Mouse (Mus musculus) 3134 (cell line): ENCODE results near the gene Mpp6.

Experiments
- DNase-seq: peaks from one replicate; pipeline ENCODE4 v3.0.0-alpha.2; 2011; ENCODE audit warnings: low spot score; ENCODE audit not compliant: insufficient read length; ENCODE audit errors: extremely low read depth

Mpp6 gene

GRCm38 (mm10) chr6:50139526-50139925 is 29.5 kb downstream of the Mpp6 start:
- no peak for DNase-seq

- DNase-seq = no peak
These were observed 36.1 kb downstream of the Mpp6 start for GRCm38 (mm10) chr6:50146158-50146557.

- DNase-seq = no peak
These were observed 39.3 kb downstream of the Mpp6 start for GRCm38 (mm10) chr6:50149378-50149777.

- DNase-seq = no peak
These were observed 49.8 kb downstream of the Mpp6 start for GRCm38 (mm10) chr6:50159842-50160241.

DNA sequence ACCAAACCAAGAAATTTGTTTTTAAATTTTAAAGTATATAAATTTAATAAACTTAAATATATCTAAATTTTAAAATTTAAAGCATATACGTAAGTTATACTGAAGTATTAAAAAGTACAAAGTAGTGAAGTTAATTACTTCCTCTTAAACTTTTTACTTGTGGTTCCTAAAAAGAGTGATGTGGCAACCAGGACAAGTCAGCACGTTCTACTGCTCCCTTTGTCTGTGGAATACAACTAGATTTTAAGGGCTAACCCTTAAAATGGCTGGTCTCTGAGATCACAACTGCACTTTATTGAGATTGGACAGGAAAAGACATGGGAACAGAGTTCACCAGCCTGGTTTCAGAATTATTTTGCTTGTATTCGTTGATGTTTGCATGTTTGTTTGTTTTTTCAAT is 53.0 kb downstream of the Mpp6 start:
- DNase-seq = no peak

DNA sequence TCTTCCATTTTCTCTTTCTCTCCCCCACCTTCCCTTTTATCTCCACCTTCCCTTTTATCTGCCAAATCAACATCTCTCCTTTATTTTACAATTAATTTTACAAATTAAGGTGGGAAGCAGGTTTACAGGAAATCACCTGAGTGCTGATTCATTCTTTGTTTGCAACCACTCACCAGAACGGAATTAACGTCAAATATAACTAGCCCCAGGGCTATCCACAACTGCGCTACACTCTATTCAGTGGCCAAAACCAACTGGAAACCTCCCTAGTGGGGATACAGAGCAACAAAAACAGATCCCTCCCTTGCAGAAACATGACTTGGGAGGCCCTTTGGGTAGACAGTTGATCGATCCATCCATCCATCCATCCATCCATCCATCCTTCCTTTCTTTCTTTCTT is 58.8 kb downstream of the Mpp6 start:
- DNase-seq = no peak

- DNase-seq = no peak
These were observed 59.7 kb downstream of the Mpp6 start for GRCm38 (mm10) chr6:50169771-50170170.

GRCm38 (mm10) chr6:50175736-50176135 is 65.7 kb downstream of the Mpp6 start:
- no peak for DNase-seq

DNA sequence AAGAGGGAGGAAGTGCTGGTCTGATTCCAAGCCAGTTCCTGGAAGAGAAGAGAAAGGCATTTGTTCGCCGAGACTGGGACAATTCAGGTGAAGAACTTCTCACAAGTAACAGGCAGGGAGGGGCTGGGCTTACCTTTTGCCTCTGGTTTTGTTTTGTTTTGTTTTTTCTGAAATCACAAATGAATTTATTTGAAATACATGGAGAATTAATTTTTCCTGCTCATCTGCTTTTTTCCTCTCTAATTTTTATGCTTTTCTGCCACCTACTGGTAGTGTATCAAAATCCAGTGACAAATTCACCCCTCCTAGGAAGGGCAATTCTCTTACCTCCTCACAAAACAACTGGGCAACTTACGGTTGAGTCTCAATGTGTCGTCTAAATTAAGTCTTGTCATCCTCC is 70.1 kb downstream of the Mpp6 start:
- peak; percentile 9 for DNase-seq

- no peak for DNase-seq
These were observed 77.9 kb downstream of the Mpp6 start for GRCm38 (mm10) chr6:50187955-50188354.

DNA sequence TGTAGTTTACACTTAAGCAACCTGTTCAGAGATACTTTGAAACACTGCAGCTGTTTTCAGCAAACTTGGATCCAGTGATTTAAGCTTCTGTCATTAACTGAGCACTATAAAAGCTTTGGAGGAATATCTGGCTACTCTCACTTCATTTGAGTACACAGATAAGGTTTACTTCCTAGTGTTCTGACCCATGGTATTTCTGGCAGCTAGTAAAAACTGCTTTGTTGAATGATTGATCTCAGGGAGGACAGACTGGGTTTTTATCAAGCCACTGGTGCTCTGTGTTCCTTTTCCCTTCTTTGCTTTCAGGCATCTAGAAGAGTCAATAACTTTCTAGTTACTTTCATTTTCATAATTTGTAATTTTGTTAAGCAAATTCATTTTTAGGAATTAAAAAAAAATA is 79.3 kb downstream of the Mpp6 start:
- no peak for DNase-seq

- no peak for DNase-seq
These were observed 81.6 kb downstream of the Mpp6 start for GRCm38 (mm10) chr6:50191605-50192004.

DNA sequence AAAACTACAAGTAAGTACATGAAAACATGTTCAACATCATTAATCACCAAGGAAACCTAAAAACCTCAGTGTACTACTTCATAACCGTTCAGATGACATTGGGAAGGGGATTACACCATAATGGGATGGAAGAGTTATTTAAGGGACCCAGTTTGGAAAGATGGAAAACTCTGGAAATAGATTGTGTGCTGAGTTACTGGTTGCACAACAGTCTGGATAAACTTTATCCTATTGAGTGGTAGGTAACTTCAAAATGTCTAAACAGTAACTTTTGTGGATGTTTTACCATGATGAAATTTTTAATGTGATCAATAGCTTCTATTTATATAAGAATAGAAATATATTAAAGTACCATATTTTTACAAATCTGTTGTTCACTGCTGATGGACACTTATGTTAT is 82.1 kb downstream of the Mpp6 start:
- DNase-seq = no peak

DNA sequence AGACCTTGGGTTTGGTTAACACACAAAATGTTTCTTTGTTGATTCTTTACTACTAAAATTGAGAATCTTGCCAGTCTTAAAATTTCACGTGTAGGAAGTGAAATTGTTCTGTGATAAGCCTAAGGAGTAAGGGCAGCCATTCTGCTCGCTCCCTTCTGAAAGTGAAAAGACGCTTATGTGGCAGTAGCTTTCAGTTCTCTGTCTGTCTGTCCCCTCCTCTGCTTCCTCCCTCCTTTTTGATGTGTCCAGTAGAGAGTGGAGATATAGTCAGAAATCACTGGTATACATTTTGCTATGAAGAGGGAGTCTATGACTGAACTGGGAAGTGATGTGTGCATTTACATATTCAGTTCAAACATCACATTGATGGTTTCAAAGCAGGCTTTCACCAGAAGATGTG is 82.8 kb downstream of the Mpp6 start:
- no peak for DNase-seq

- DNase-seq = no peak
These were observed 83.8 kb downstream of the Mpp6 start for GRCm38 (mm10) chr6:50193851-50194250.

- no peak for DNase-seq
These were observed 94.3 kb downstream of the Mpp6 start for GRCm38 (mm10) chr6:50204356-50204755.

DNA sequence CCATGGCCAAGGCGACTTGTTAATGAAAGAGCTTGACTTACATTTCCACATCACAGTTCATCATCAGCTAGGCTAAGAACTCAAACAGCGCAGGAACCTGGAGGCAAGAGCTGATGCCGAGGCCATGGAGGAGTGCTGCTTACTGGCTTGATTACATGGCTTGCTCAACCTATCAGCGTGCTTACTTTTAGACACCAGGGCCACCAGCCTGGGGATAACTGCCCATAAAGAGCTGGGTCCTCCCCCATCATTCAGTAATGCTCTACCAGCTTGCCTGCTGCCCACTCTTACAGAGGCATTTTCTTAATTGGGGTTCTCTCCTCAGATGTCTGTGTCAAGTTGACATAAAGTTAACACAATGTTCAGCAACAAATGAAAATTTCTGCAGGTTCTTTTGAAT is 95.1 kb downstream of the Mpp6 start:
- DNase-seq = no peak

DNA sequence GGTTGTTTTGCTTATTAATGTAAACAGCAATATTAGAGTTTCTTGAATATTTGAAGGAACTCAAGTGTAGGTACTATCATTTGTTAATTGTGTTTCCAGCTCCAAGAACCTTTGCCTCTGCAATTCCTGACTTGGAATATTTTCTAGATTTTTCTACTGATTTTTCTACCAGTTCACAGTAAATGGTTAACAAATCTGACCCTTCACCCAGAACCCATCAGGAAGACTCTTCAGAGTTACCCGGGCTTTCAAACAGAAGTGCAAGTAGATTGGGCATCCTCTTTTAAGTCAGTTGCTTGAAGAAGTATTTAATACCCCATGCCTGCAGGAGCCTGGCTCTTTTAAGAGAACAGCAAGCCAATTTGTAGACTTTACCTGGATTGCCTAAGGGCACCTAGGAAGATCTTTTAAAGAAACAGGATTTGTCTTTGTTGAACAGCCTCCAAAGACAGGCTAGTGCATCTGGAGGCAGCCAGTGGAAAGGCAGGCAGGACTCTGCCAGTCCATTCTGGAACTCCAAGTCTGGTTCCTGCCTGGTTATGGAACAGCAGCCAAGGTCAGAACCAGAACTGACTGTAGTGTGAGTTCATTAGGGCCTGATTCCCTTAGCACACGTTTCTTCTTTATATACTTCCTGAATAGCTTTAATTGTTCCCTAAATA is 104.8 kb downstream of the Mpp6 start:
- DNase-seq = no peak

DNA sequence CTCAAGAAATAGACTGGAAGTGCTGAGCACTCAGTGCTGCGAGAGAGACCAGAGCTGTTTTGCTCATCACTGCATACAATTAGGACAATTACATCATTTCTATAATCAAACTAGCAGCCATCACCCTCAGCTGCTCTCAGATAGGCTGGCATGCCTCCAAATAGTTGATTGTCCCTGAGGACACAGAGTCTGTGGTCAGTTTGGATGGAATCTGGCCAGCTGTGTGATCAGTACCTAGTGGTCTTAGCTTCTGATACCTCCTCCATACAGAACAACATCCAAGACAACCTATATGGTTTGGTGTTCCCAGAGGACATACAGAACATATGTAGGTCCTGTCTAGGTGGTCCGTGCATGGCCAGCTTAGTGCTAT is 105.3 kb downstream of the Mpp6 start:
- DNase-seq = no peak

DNA sequence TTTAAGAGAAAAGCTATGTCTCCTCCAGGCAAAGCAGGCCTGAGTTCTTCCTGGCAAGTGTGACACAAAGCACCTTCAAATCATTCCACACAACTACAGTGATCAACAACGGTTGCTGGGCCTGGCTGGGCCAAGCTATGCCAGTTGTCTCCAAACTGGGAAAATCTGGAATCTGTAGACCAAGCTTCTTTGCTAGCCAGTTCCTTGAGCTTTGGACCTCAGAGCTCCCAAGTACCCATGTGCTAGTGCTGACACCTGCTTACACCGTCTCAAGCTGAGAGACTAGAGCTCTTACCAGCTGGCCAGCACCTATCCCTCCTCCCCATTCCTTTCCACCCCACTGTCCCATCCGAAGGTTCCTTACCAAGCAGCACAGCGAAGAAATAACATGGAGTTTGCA is 105.9 kb downstream of the Mpp6 start:
- DNase-seq = no peak

- DNase-seq = no peak
These were observed 108.6 kb downstream of the Mpp6 start for GRCm38 (mm10) chr6:50218628-50219027.

DNA sequence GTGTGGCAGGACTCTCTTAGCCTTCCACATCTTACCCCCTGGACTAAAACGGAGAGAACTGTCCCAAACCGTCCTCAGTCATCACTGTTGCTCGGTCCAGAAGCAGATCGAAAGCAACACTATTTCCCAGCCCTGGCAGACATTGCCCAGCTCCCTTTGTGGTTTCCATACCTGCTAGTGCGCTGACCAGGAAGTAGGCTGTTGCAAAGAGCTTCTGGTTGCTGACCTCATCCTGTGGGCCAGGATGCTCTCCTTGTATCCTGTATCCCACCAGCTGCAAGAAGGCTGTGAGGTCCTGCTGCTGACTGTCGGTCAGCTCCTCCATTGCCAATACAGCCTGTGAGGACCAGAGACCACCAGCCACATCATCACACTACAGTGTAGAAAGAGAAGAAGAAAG is 109.0 kb downstream of the Mpp6 start:
- DNase-seq = no peak

GRCm38 (mm10) chr6:50220863-50221262 is 110.8 kb downstream of the Mpp6 start:
- no peak for DNase-seq
